Mouse (Mus musculus): ENCODE measurements at regions not wholly inside any gene's neighbourhood (a gene's known extent, or its start where the extent isn't known, plus 50 kb on each side); places are given as distances from the start of the nearest gene placed in this dataset.

GRCm38 (mm10) chr13:37468304-37469178 is 123.5 kb downstream of the Ly86 start:
- DNase-seq, result no peak

GRCm38 (mm10) chr13:37470230-37470907 is 125.4 kb downstream of the Ly86 start:
- DNase-seq, result no peak

GRCm38 (mm10) chr13:37473359-37473758 is 128.4 kb downstream of the Ly86 start:
- no peak for DNase-seq

- no peak for DNase-seq
Measured at GRCm38 (mm10) chr13:37475804-37476203, 130.8 kb downstream of the Ly86 start.

- DNase-seq, result no peak
Measured at GRCm38 (mm10) chr13:37476256-37477053, 131.4 kb downstream of the Ly86 start.

GRCm38 (mm10) chr13:37477342-37477741 is 132.3 kb downstream of the Ly86 start:
- DNase-seq, result no peak

GRCm38 (mm10) chr13:37477749-37478548 is 132.9 kb downstream of the Ly86 start:
- DNase-seq, result no peak

- DNase-seq, result no peak
Measured at GRCm38 (mm10) chr13:37479182-37479691, 134.2 kb downstream of the Ly86 start.

GRCm38 (mm10) chr13:37481514-37481913 is 136.5 kb downstream of the Ly86 start:
- DNase-seq, result no peak

GRCm38 (mm10) chr13:37482038-37482437 is 137.0 kb downstream of the Ly86 start:
- DNase-seq, result no peak

GRCm38 (mm10) chr13:37482589-37482988 is 137.6 kb downstream of the Ly86 start:
- DNase-seq, result peak; percentile 35

- DNase-seq, result peak; percentile 23
Measured at GRCm38 (mm10) chr13:37483010-37483855, 138.2 kb downstream of the Ly86 start.

GRCm38 (mm10) chr13:37484631-37485030 is 139.6 kb downstream of the Ly86 start:
- no peak for DNase-seq

GRCm38 (mm10) chr13:37492115-37493001 is 147.3 kb downstream of the Ly86 start:
- no peak for DNase-seq

- DNase-seq, result no peak
Measured at GRCm38 (mm10) chr13:37493331-37493730, 148.3 kb downstream of the Ly86 start.

- DNase-seq, result no peak
Measured at GRCm38 (mm10) chr13:37495272-37495932, 150.4 kb downstream of the Ly86 start.

GRCm38 (mm10) chr13:37497986-37498385 is 153.0 kb downstream of the Ly86 start:
- DNase-seq, result no peak

GRCm38 (mm10) chr13:37500668-37501286 is 155.8 kb downstream of the Ly86 start:
- DNase-seq, result no peak

- no peak for DNase-seq
Measured at GRCm38 (mm10) chr13:37503449-37503848, 158.4 kb downstream of the Ly86 start.
